Mouse (Mus musculus) induced T-regulatory cell, adult 2 months (primary cell): Measurements from ENCODE around the gene Nps.
"Not testable (repeated sequence)": the region's sequence is repeated elsewhere in the genome, so short reads cannot be mapped to it uniquely, and the experiment has no call there.

Experiments
- DNase-seq: peaks from one replicate; pipeline ENCODE4 v3.0.0-alpha.2; 2012; ENCODE audit warnings: low read depth

Gene Nps

DNA sequence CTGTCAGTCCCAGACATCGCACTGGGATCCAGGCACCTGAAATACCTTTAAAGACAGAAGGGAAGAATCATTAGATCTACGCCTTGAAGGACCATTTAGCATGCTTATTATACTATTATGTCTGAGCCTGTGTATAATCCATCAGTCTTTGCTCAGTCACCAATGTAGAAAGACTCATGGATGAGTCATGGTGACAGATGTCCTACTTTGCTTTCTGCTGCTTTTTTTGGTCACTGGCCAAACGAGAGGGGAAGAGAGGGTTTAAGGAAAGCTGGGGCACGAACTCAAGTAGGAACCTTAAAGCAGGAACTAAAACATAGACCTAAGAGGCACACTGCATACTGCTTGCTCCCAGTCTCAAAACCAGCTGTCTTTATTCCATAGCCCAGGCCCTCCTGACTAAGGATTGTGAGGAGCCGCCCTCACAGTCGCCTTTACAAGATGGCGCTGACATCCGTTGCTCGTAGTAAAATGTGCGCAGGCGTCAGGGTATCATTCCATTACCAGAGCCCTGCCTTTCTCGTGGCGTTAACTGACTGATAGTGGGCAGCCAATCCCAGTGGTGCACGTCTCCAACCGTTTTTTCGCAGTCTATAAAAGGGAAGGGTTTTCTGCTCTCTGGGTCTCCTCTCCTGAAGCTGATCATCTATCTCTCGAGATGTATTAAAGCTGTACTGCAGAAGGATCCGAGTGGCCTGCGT, at the start of gene Nps:
Nps (plus strand) TSS at position 651 of the 701 bp plus-strand sequence.
- not testable (repeated sequence) for DNase-seq

DNA sequence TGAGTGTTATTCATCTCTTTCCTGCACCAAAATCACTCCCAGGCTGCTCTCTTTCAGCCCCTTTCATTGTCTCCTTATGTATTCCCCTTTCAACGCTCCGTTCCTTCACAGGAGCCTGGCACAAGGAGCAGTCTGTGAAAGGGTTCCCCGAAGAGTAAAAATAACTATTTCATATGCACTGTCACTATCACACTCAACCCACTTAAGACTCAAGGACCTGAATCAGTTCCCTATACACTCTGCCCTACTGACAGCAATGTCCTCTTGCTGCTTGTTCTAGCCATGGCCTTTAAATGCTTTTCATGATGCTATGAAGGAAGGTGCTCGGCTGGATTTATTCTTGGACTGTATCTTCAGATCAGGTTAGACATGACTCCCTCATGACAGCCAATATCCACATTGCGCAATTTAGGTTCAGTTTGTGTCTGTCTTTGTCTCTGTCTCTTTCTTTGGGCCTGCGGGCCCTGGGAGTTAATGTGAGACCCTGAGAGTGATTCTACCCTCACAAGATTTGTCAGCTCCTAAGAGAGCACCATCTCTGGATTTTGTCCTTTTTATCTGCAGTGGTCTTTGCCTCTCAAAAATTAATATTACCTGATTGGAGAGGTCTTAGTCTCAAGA, 49.4 kb upstream of the Nps start:
- DNase-seq, result no peak

DNA sequence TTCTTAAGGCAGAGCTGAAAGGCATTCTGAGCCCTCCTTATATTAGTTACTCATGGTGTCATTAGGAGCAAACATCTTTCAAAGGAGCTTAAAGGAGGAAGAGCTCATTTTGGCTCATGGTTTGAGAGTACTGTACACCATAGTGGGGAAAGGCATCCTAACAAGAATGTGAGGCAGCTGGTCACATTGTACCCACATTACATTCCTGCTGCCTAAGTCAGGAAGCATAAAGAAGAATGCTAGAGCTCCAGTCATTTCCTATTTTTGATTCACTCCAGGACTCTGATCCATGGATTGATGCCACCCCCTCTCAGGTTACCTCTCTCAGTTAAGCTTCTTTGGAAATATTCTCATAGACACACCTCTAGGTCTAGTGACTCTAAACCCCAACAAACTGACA, 48.2 kb upstream of the Nps start:
- no peak for DNase-seq

GRCm38 (mm10) chr7:135210831-135211230, 47.7 kb upstream of the Nps start:
- DNase-seq, result no peak

DNA sequence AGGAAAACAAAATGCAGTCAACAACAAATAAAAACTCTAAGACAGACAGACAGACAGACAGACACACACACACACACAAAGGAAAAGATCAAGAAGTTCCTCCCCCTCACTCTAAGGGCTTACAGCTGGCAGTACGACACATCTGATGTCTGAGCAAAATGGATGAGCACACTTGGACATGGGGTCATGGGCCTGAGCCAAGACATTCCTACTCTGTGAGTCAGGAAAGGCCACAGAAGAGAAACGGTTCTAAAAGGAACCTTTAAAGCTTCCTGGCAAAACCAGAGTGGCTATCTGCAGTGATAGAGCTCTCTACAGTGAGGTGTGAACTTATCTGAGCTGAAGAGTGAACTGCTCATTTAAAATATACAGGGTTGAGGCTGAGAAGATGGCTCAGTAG, 46.0 kb upstream of the Nps start:
- no peak for DNase-seq

DNA sequence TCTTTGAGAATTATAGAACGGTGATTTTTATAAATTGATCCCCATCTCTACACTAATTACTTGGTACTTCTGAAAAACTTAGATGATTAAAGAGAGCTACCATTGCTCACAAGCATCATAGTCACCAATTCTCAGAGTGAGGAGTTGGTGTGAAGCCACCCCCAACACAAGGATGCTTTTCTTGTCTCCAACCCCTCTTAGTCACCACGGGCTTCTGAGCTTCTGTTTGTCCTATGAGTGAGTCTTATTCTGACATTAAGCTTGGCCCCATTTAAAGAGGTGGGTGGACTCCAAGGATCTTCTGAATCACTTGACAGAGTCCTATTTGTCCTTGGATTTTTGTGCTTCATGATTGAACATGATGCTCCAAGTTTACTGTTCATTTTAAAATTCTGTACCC, 37.0 kb upstream of the Nps start:
- DNase-seq, result no peak

DNA sequence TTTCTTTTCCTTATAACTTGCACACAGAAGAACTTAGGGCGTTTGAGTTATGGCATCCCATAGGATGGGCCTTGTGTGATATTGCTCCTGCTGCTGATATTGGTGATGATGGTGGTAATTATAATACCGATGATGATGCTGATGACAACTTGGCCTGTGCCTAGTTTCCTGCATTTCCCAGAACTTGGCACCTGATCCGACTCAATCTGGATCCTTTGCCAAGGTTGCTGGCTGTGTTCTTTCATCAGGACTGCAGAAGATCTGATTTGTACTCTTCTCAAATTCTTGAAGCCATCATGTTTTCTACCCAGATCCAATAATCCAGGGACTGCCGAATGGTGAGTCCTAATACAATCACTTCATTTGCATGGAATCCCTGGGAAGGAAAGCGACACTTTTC, 32.5 kb upstream of the Nps start:
- DNase-seq, result no peak

GRCm38 (mm10) chr7:135237152-135237551, 21.4 kb upstream of the Nps start:
- DNase-seq, result no peak

- no peak for DNase-seq
Observed at GRCm38 (mm10) chr7:135239441-135239840, 19.1 kb upstream of the Nps start.

DNA sequence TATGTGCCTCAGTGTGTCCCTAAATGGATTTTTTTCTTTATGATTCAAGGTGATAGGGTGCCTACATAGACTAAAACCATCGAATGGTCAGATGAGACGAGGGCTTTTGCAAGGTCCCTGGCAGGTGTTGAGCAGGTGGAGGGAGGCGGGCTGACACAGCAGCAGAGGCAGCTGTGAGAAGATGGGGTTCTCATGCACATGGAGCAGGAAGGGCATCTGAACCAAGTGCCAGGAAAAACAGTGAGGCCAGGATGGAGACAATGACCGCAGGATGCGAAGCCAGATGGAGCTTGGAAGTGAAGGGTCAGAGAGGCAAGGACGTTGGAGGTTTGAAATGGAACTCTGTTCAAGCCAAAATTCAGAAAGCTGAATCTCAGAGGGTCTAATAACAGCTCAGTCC, 18.5 kb upstream of the Nps start:
- DNase-seq, result no peak

DNA sequence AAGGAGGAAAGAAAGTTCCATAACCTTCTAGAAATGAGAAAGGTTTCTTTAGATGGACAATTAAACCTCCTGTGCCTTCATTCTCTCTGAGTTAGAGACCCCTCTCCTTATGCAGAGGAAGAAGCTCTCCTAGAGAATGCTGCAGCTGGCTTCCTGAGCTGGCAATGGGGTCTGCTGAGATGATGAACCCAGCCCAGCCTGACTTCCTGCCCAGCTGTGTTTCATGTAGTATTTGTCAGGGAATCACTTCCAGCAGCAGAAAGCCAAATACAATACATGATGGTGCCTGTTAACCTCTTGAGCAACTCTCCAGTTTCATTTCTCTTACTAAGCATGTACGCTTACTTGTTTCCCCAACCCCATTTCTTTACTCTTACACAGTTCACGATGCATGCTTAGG, 17.9 kb upstream of the Nps start:
- no peak for DNase-seq

- no peak for DNase-seq
Observed at GRCm38 (mm10) chr7:135244171-135244880, 14.2 kb upstream of the Nps start.

DNA sequence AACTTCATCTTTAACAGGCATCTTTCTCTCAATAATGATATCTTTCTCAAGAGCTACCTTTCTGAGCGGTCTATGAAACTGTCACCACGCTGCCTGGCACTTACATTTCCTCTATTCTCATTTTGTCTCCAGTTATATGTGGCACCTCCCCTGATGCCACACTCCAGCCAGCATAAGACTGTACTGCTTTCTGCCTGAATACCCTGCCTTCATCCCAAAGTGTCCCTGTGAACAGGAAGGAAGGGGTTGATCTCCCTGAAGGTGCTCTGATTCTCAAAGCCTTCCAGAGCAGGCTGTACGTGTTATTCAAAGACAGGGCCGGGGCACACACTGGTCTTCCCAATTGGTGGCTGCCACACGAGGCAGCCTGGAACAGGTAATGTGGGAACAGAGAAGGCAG, 12.1 kb upstream of the Nps start:
- DNase-seq, result no peak

DNA sequence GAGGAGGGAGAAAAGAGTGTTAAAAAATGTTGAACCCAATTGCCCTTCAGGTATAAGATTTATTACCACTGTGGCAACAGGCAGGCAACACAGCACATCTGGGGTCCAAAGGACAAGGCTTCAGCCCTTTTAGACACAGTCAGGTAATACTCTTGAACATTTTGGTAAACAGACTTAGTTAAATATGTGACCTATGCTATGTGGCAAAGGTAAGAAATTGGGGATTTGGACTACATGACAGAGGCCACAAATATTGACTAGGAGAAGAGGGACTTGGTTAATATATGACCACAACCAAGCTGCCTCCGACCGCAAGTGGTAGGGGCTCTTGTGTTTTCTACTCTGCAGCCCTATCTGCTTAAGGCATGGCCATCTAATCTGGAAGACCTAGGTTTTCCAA, 5.3 kb upstream of the Nps start:
- no peak for DNase-seq

GRCm38 (mm10) chr7:135254423-135254822, 4.1 kb upstream of the Nps start:
- DNase-seq, result no peak

GRCm38 (mm10) chr7:135271011-135271410, 12.5 kb downstream of the Nps start:
- DNase-seq, result no peak

DNA sequence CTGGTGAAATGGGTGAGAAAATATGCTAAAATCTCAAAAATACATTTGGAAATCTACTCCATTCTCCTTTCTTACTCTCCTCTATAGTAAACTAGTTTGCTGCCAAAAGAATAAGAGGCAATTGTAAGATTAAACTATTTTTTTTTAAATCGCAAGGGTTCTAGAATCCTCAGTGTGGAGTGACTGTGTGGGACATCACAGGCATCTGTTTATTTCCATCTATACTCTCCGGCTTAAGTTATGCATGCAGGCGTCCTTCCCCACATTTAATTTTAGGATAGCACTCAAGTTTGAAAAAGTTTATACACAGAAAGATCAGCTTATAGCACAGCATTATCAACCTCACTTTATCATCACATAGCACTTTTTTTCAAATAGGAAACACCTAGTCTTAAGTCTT, 24.7 kb downstream of the Nps start:
- no peak for DNase-seq

DNA sequence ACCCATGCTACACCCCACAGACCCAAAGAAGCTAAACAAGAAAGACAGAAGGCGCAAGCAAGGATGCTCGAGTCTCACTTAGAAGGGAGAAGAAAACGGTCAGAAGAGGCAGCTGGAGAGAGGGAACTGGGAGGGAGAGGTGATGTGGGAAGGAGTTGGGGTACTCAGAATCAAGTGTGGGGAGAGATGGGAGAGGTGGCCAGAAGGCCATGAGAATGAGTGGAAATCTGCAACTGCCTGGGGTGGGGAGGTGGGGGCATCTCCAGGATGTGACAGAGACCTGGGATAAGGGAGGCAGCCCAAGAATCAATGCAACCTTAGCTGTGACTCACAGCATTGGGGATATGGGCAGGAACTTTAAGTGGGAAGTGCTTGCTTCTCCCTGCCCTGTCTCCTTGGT, 31.5 kb downstream of the Nps start:
- no peak for DNase-seq

DNA sequence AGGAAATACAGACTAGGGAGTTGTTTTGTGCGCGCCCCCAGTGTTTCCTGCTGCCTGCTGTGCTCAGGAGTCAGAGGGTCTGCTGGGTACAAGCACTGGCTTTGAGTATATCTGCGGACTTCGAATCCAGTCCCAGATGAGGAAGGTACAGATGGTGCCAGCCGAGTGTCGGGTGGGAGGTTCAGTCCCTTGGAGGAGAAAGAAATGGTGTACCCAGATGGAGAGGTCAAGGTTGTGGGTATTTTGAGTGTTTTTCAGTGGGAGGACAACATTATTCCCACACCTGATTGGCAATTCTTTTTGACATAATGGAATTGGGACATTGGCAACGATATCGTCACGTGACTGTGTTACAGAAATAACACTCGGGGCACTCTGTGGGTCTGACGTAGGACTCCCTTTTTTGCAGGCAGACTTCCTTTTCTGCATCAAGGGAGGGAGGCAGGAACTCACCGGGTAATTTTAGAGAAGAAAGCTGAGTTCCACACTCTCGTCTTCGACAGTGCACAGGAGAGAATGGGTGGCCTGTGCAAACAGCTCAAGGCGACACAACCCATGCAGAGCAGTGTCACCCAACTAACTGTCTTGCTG, 33.2 kb downstream of the Nps start:
- DNase-seq, result no peak

DNA sequence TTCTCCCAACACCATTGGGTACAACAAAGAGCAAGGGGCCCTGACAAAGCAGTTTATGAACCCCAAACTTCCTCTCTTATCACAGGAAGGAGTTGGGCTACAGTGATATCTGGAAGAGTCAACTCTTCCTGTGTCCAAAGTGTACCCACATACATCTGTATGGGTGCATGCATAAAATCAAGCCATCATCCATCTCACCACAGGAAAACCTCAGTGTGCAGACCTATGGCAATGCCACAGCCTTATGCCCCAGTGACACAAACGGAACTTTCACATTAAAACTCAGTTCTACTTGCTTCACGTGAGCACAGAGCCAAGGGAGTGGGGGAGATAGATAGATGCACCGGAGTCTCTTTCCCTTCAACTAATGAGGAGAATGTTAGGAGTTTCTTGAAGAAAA, 36.0 kb downstream of the Nps start:
- no peak for DNase-seq

GRCm38 (mm10) chr7:135304496-135304895, 46.0 kb downstream of the Nps start:
- no peak for DNase-seq
